Mouse (Mus musculus) megakaryocyte, embryonic 14.5 days (primary cell): ENCODE results near the gene Il20rb.

Experiments used
- FLI1 ChIP-seq: IDR thresholded peaks from 2 replicates; pipeline ENCODE4 v1.6.1; 2012; ENCODE audit warnings: low read length, inconsistent platforms, mixed read lengths
- GATA1 ChIP-seq: IDR thresholded peaks from 3 replicates; pipeline ENCODE4 v1.6.1; 2012; ENCODE audit warnings: mixed read lengths, low read length, inconsistent platforms, borderline replicate concordance

- TF ChIP-seq GATA1 (no peak), FLI1 (no peak)
These were observed 4.8 kb upstream of the Il20rb start for GRCm38 (mm10) chr9:100491424-100491823.
